ENCODE assay signal across 8 mouse cellular contexts in the genomic region with DNA sequence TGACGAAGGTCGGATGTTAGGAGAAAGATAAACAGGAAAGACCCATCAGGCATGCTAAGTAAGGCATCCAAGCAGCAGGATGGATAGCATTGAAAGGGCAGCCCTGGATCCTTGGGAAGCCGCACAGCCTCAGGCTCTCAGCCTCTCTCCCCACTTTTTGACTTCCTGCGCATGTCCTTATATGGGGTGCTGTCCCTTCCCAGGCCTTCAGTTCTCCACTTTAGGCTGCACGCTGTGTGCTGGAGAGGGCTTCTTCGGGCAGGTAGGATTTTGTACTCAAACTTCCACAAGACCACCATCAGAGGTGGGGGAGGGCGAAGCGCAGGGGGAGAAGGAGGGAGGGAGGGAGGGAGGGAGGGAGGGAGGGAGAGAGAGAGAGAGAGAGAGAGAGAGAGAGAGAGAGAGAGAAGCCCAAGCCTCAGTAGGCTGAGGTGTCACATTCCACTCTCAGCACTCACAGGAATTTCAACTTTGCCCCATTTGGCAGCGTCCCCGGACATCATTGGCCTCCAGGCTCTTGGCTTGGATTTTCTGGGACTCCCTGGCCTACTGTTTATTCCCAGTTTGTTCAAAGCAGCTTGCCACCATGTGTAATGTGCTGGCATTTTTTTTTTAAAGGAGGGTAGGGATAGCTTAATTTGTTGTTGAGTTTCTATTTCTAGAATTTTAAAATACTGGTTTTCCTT. TPM values are rescaled to one million over a fixed set of nuclear protein-coding genes. Genes with fewer than 3 reads are reported as not detected.
DNase-seq lines count a peak whose midpoint lies in the region; ATAC-seq lines count a peak whose summit lies in the region.

No protein-coding gene starts in this region.

- H3K27ac ChIP-seq in intestine, embryonic 16.5 days (ENCODE audit: low read length): peak overlapping the region; percentile 45
- H3K27ac ChIP-seq in limb, embryonic 11.5 days (replicated peaks; ENCODE audit: low read depth, low read length): no peak overlapping the region
- H3K27ac ChIP-seq in midbrain, embryonic 14.5 days (replicated peaks; ENCODE audit: low read depth, low read length): no peak overlapping the region

- peak overlapping the region; percentile 40; the same call in 1 of the 2 replicates for H3K9ac ChIP-seq in intestine, embryonic 16.5 days (ENCODE audit: low read depth, low read length)
- H3K9ac ChIP-seq in limb, embryonic 11.5 days (ENCODE audit: low read length): no peak overlapping the region
- no peak overlapping the region for H3K9ac ChIP-seq in midbrain, embryonic 14.5 days (replicated peaks; ENCODE audit: low read length)

- no peaks in the 10 kb centered on the region for H3K27me3 ChIP-seq in intestine, embryonic 16.5 days (replicated peaks; ENCODE audit: control insufficient read depth, insufficient read depth, low read length)
- no peaks in the 10 kb centered on the region for H3K27me3 ChIP-seq in limb, embryonic 11.5 days (ENCODE audit: control insufficient read depth, insufficient read depth, low read length)
- H3K27me3 ChIP-seq in midbrain, embryonic 14.5 days (ENCODE audit: control insufficient read depth, insufficient read depth, low read length): no peaks in the 10 kb centered on the region

- DNase-seq in adrenal gland, adult (ENCODE audit: inconsistent age in 2 of 2, low spot score in 1 of 2): peak; percentile 92 to 95
- peak; percentile 66 to 77 for DNase-seq in cerebellum, postnatal 25 days
- DNase-seq in gonadal fat pad, adult 2 months (ENCODE audit: low read depth): peak; percentile 87
- DNase-seq in limb, embryonic 11.5 days (ENCODE audit: low spot score): peak; percentile 73
- peak; percentile 70 for DNase-seq in midbrain, embryonic 14.5 days
- DNase-seq in testis, postnatal 10 days (ENCODE audit: low spot score): peak; percentile 82
- no peak for DNase-seq in thymus, postnatal 4 days

- no peaks in the 10 kb centered on the region for H3K36me3 ChIP-seq in intestine, embryonic 16.5 days (ENCODE audit: control insufficient read depth, insufficient read depth, low read length)
- H3K36me3 ChIP-seq in limb, embryonic 11.5 days (ENCODE audit: control insufficient read depth, insufficient read depth, low read length): no peaks in the 10 kb centered on the region
- no peaks in the 10 kb centered on the region for H3K36me3 ChIP-seq in midbrain, embryonic 14.5 days (ENCODE audit: control insufficient read depth, insufficient read depth, low read length)

- peak; percentile 57 for ATAC-seq in intestine, embryonic 16.5 days
- ATAC-seq in limb, embryonic 11.5 days (ENCODE audit: insufficient number of reproducible peaks, low FRiP score, low TSS enrichment, low read depth): peak; percentile 40; the same call in 1 of the 2 replicates
- no peak for ATAC-seq in midbrain, embryonic 14.5 days (ENCODE audit: low FRiP score, low TSS enrichment)

- peaks cover 7% of the 10 kb centered on the region; the same call in 1 of the 2 replicates for H3K4me1 ChIP-seq in intestine, embryonic 16.5 days (ENCODE audit: control insufficient read depth, insufficient read depth, low read length)
- H3K4me1 ChIP-seq in limb, embryonic 11.5 days (ENCODE audit: control insufficient read depth, insufficient read depth, low read length): 0 out of 2 replicates have a peak, but pooled peaks cover 2% of the 10 kb centered on the region
- H3K4me1 ChIP-seq in midbrain, embryonic 14.5 days (ENCODE audit: control insufficient read depth, insufficient read depth, low read length): no peaks in the 10 kb centered on the region

- no peaks in the 10 kb centered on the region for H3K9me3 ChIP-seq in intestine, embryonic 16.5 days (ENCODE audit: control insufficient read depth, low read length)
- H3K9me3 ChIP-seq in limb, embryonic 11.5 days (ENCODE audit: control insufficient read depth, low read length): no peaks in the 10 kb centered on the region
- no peaks in the 10 kb centered on the region for H3K9me3 ChIP-seq in midbrain, embryonic 14.5 days (ENCODE audit: control insufficient read depth, low read length)

- H3K4me3 ChIP-seq in intestine, embryonic 16.5 days (ENCODE audit: low read length): no peak overlapping the region
- H3K4me3 ChIP-seq in limb, embryonic 11.5 days (ENCODE audit: low read depth, low read length): no peak overlapping the region
- no peak overlapping the region for H3K4me3 ChIP-seq in midbrain, embryonic 14.5 days (replicated peaks; ENCODE audit: low read depth, low read length)

- peak overlapping the region; percentile 30 for H3K4me2 ChIP-seq in intestine, embryonic 16.5 days (ENCODE audit: low read depth, low read length)
- H3K4me2 ChIP-seq in limb, embryonic 11.5 days (ENCODE audit: low read depth, severe bottlenecking): peak overlapping the region; percentile 17; the same call in 1 of the 2 replicates
- H3K4me2 ChIP-seq in midbrain, embryonic 14.5 days (ENCODE audit: low read length): 0 out of 2 replicates have a peak overlapping the region, but pooled peaks have one; percentile 16

- 10% methylated on average over 8 of the region's 10 CpGs for WGBS in intestine, embryonic 16.5 days
- WGBS in limb, embryonic 11.5 days: under 1% methylated on average over 10 of the region's 10 CpGs
- WGBS in midbrain, embryonic 14.5 days: 17% methylated on average over 10 of the region's 10 CpGs

RNA-seq across cellular contexts. Expression of a gene that starts 1.5 kb away (rescaled TPM):
- 0.45 and 0.48 TPM in 2 replicates for polyA plus RNA-seq in gonadal fat pad, adult 2 months (2012; rRNA removed)
- 0.04 and 0.05 TPM in 2 replicates for polyA plus RNA-seq in intestine, embryonic 16.5 days (2015; fragmentation: Nextera tagmentation; extraction: Ambion mirVana)
- 0.01 TPM in 2 replicates for polyA plus RNA-seq in limb, embryonic 11.5 days (2014; fragmentation: Nextera tagmentation; extraction: Ambion mirVana)
- 0.12 and 0.14 TPM in 2 replicates for polyA plus RNA-seq in midbrain, embryonic 14.5 days (2014; fragmentation: Nextera tagmentation; extraction: Ambion mirVana)

RNA-seq across cellular contexts. Expression of a gene that starts 25.2 kb away (rescaled TPM):
- polyA plus RNA-seq in gonadal fat pad, adult 2 months (2012; rRNA removed): 106 and 107 TPM in 2 replicates
- polyA plus RNA-seq in intestine, embryonic 16.5 days (2015; fragmentation: Nextera tagmentation; extraction: Ambion mirVana): 371 and 392 TPM in 2 replicates
- 175 and 176 TPM in 2 replicates for polyA plus RNA-seq in limb, embryonic 11.5 days (2014; fragmentation: Nextera tagmentation; extraction: Ambion mirVana)
- 148 and 154 TPM in 2 replicates for polyA plus RNA-seq in midbrain, embryonic 14.5 days (2014; fragmentation: Nextera tagmentation; extraction: Ambion mirVana)
